Mouse (Mus musculus): ENCODE measurements at regions not wholly inside any gene's neighbourhood (a gene's known extent, or its start where the extent isn't known, plus 50 kb on each side); places are given as distances from the start of the nearest gene placed in this dataset.

GRCm38 (mm10) chr17:4301142-4301853 lies 605.2 kb upstream of the Nox3 start:
- peak in 1 of 2 experiments; percentile 6 for DNase-seq

GRCm38 (mm10) chr17:4311785-4312379 lies 615.8 kb upstream of the Nox3 start:
- DNase-seq: no peak

- DNase-seq: peak in 1 of 2 experiments; percentile 9
Observed at GRCm38 (mm10) chr17:4319141-4319540, 623.1 kb upstream of the Nox3 start.

GRCm38 (mm10) chr17:4328810-4329209 lies 632.7 kb upstream of the Nox3 start:
- no peak for DNase-seq

- DNase-seq: no peak
Observed at GRCm38 (mm10) chr17:4331650-4332049, 635.6 kb upstream of the Nox3 start.

GRCm38 (mm10) chr17:4333091-4333490 lies 637.0 kb upstream of the Nox3 start:
- no peak for DNase-seq

GRCm38 (mm10) chr17:4353018-4353417 lies 641.1 kb upstream of the Arid1b start:
- DNase-seq: no peak

GRCm38 (mm10) chr17:4355506-4356218 lies 638.5 kb upstream of the Arid1b start:
- DNase-seq: peak; percentile 5 to 25

- DNase-seq: no peak
Observed at GRCm38 (mm10) chr17:4360413-4361320, 633.5 kb upstream of the Arid1b start.

DNA sequence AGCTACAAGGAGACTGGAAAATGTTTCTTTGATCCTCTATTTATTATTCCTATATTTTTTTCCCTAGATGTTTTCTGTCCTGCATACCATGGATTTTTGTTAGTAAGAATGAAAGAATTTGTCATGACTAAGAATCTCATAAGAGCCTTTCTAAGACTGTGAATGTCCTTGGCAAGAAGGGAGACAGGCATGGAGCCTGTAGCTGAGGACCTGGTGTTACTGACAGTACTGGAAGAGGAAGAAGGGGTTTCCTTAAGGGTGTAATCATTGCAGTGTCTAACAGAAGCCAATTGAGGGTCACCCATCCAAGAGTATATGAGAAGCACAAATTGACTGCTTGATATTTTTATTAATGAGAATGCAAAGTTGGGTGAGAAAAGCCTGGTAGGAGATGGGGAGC lies 628.3 kb upstream of the Arid1b start:
- no peak for DNase-seq

DNA sequence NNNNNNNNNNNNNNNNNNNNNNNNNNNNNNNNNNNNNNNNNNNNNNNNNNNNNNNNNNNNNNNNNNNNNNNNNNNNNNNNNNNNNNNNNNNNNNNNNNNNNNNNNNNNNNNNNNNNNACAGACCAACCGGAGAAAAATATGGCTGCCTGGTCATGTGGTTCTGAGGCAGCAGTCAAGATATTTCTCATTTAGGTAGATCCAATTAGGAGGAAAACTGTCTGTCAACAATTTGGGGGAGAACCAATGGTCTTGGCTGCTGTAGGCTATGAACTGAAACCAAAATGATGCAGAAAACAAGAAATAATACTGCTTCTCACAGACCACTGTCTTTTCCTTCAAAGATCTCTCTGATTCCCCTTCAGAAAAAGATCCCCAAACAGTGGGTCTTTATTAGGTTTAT lies 613.7 kb upstream of the Arid1b start:
- DNase-seq: no peak

- DNase-seq: no peak
Observed at GRCm38 (mm10) chr17:4380873-4381272, 613.3 kb upstream of the Arid1b start.

DNA sequence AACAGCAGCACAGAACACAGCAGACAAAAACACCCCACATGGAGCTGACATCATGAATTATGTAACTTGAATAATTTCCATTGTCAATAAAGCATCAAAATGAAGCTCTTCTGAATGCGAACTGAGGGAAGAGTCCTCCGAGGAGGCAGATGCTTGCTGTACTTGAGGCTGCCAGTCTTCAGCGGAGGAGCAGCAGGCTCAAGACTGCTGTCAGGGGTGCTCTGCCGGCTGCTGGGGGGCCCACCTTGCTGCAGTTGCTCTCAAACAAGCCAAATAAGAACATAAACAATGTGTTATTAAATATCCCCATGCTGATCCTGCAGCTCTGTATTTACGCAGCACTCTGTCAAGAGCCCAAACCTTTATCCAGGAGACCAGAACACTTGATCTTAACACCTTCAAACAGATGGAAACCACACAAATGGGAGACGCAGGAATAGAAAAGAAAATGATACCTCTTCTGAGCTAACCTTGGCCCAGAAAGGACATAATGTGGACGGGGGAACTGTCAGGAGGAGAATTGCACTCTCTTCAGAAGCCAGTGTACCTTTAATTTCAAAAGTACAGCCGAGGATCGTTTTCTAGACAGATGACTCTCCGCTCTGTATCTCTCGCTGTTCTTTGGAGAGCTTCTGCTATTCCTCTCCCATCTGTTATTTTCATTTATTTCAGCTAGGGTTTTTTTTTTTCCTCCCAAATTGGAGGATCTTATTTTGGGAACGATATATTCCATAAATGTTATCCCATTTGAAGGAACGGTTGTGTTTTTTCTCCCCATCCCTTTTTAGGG lies 612.0 kb upstream of the Arid1b start:
- no peak for DNase-seq

DNA sequence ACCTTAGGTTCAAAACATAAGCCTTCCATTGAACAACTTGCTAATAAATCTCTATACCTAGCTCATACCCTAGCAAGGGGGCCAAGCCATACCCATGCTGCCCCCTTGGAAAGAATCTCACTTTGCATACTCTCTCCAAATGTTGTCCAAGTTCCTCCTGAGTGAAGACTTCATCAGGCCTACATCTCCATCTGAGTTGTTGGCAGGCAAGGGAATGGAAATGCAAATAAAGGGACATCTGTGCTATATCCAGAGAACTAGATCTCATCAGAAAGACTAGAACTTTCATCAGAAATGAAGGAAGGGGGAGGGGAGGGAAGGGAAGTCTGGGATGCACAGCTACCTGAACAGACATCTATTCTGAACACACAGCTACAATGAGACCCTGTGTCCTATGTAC lies 611.4 kb upstream of the Arid1b start:
- no peak for DNase-seq

- DNase-seq: no peak
Observed at GRCm38 (mm10) chr17:4387616-4388015, 606.5 kb upstream of the Arid1b start.

DNA sequence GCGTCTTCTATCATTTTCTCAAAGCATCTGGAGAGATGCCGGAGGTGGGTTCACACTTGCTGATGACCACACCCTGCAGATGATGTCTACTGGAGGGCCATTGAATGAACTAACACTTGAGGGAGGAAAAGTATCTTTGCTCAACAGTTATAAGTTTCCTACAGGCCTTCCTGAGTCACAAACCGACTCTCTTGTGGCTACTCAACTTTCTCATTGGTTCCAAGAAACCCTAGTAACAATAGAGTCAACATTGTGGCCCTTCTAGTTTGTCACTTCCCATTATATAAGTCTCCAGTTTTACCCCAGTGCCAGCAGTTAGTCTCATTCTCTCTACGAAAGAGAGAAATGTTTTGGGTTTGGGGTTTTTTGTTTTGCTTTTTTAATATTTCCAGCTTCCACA lies 604.1 kb upstream of the Arid1b start:
- DNase-seq: no peak

GRCm38 (mm10) chr17:4390577-4390976 lies 603.6 kb upstream of the Arid1b start:
- no peak for DNase-seq

DNA sequence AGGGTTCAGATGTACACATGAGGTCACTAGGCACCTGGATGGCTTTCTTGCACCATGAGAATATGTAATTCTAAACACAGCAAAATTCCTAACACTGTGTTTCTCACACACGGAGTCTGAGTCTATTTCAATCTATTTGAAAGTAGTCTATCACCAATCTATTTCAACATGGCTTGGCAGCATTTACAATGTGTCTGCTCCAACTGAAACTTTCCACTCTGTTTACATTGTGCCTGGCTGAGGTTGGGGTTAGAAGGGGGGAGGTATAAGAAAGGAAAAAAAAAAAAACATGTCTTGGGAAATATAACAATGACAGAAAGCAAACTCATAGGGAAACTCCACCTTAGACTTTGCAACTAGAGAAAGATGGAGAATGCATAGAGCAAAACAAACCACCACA lies 602.9 kb upstream of the Arid1b start:
- peak in 1 of 2 experiments; percentile 4 for DNase-seq

GRCm38 (mm10) chr17:4396119-4396518 lies 598.0 kb upstream of the Arid1b start:
- DNase-seq: no peak

DNA sequence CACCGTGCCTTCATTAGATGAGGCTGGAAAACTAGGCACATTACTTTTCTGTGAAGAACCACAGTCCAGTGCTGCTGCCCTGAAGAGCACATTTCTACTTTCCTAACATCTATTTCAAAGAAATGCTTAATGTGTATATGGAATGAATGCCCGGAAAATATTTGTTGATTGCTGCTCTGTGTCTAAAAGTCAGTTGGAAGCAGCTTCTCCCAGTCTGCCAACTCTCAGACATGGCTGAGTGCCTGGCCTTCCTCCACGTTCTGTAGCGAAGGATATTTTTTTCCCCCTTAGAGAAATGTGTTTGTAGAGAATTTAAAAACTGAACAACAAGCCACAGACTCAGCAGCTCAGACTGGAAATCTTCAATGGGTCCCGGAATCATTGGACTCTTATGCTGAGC lies 576.4 kb upstream of the Arid1b start:
- DNase-seq: no peak

GRCm38 (mm10) chr17:4424451-4425168 lies 569.5 kb upstream of the Arid1b start:
- DNase-seq: no peak

All from lung, adult 18-20 months (tissue).